Mouse (Mus musculus): ENCODE results near the gene Tubb2a. TPM values are rescaled to one million over a fixed set of nuclear protein-coding genes. Genes with fewer than 3 reads are reported as not detected.

Tubb2a gene
- total RNA-seq, 2 experiments from 2014 or later, result 2.3 to 8.5 TPM

DNA sequence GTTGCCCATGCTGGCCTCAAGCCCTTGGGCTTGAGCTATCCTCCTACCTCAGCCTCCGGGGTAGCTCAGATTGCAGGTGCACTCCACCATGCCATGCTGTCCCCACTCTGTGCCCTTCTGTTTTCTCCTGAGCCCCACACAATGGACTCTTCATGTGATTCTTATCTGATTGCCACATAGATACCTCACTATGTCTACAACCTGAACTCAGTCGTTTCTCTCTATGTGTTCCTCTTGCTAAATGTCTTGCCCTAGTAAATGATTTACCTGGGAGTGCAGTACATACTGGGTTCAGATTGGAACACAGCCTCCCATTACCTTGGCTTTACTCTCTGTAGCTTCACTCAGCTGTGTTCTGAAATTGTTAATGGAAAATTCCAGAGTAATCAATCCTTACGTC, 22.8 kb downstream of the Tubb2a start:
- no peak for ATAC-seq (replicated peaks; ENCODE audit: poor library complexity, severe bottlenecking)

GRCm38 (mm10) chr13:34054391-34054790, 23.4 kb downstream of the Tubb2a start:
- ATAC-seq (replicated peaks; ENCODE audit: poor library complexity, severe bottlenecking), result no peak

- no peak for ATAC-seq (replicated peaks; ENCODE audit: poor library complexity, severe bottlenecking)
Observed at GRCm38 (mm10) chr13:34053673-34054282, 24.0 kb downstream of the Tubb2a start.

- ATAC-seq (replicated peaks; ENCODE audit: poor library complexity, severe bottlenecking), result peak; percentile 92
Observed at GRCm38 (mm10) chr13:34051692-34052091, 26.1 kb downstream of the Tubb2a start.

DNA sequence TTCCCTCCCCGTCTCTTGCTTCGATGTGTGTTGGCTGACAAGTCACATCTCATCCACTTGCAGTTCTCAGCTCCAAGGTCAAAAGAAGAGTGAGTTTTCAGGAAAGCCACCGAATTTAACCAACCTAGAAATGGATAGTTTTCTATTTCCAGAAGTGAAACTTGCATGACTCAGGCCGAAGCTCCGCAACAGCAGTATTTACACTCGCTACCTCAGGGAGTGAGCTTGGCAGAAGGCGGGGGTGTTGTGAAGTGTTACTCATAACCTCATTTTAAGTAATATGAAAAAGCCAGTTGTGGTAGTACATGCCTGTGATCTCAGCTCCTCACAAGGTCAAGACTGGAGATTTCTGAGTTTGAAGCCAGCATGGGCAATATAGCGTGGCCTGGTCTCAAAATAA, 27.3 kb downstream of the Tubb2a start:
- peak; percentile 69 for ATAC-seq (replicated peaks; ENCODE audit: poor library complexity, severe bottlenecking)

DNA sequence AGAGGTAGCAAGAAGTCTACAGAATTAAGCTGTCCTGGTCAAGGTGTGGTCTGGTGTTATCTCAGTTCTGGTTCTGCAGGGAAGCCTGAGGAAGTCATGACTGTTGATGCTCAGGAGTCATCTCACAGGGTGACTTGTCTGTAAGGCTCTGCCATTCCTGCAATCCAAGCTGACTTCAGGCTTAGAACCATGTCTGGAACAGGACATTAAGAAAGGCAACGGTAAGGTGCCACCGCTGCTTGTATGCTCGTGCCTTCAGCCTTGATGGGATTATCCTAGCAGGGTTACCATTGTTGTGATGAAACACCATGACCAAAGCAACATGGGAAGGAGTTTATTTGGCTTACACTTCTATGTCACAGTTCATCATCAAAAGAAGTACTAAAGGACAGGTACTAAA, 30.3 kb downstream of the Tubb2a start:
- ATAC-seq (replicated peaks; ENCODE audit: poor library complexity, severe bottlenecking), result no peak

DNA sequence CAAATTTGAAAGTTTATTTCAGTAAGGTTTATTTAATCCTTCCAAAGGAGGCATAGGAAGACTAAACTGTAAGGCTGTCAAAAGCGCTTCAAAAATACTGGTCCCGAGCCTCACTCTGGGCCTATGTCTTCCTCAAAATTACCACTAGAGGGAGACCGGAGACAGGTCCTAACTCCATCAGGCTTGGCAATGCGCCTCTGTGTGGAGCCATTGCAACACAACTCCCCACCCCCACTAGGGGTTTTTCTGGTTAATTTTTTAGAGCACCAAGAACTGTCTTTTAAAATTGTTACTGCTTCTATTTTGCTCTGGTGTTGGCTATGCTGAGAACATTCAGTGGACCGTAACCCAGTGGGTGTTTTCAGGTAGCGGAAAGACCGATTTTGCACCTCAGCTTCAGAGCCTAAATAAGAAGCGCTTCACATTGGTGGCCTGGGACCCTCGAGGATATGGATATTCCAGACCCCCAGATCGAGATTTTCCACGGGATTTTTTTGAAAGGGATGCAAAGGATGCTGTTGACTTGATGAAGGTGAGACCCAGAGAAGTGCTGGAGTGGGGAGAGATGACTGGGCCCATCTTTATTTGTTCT, 31.3 kb downstream of the Tubb2a start:
- ATAC-seq (replicated peaks; ENCODE audit: poor library complexity, severe bottlenecking), result peak; percentile 88

DNA sequence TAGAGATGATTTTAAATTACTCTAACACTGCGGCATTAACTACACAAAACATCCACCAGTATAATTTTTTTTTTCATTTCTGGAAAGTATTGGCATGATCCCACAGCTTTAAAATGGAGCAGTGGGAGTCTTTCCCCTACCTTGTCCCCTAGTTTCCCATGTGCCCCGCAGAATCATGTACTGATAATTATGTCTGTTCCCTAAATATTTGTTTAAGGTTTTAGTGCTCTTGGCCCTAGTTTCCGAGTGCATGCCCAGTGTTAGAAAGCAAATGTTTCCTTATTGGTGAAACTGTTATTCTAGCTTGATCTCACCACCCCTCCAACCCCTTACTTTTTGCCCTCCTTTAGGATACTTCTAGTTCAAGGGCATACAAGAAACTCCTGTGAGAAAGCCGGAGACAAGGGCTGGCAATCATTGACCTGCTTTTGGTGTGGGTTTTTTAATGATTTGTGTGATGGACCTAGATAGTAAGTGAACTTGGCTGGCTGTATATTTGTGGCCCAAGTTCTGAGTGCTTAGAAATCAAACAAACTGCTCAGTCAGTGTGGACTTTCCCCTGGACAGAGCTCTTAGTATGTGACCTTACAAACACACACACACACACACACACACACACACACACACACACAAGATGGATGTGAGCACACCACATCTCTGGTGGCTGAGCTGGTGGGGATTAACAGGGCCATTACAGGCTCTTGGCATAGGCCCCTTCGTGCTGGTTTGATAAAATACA, 32.1 kb downstream of the Tubb2a start:
- no peak for ATAC-seq (replicated peaks; ENCODE audit: poor library complexity, severe bottlenecking)

DNA sequence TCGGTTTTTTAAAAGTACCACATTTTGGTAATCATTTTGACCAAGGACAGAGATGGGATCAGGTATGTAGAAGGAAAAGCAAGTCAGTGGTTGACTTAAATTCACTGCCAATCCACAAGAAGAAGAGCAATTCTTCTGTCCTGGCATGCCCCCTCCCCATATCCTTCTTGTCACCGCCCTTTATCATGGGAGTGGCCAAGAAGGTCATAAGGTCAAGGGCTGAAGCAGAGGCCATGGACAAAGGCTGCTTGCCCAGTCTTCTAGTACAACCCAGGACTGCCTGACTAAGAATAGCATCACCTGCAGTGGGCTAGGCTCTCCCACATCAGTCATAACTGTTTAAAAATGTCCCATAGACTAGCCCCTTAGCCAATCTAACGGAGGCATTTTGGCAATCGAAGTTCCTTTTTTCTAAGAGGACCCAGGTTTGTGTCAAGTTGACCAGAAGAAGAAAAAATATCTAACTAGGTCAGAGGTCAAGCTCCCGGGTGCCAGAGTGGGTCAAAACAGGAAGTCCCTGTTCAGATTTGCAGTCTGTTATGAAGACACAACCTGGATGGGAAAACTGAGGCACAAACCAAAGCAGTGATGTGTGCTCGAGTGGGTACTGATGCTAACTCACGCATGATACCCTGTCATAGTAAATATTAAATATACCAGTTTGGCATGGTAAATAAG, 34.0 kb downstream of the Tubb2a start:
- ATAC-seq (replicated peaks; ENCODE audit: poor library complexity, severe bottlenecking), result peak; percentile 31

DNA sequence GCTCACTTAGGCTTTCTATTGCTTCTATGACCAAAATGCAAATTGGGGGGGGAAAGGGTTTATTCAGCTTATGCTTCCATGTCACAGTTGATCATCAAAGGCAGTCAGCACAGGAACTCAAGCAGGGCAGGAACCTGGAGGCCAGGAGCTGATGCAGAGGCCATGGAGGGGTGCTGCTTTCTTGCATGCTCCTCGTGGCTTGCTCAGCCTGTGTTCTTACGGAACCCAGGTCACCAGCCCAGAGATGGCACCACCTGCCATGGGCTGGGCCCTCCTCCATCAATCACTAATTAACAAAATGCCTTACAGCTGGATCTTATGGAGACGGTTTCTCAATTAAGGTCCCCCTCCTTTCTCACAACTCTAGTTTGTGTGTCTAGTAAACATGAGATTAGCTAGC, 37.7 kb downstream of the Tubb2a start:
- ATAC-seq (replicated peaks; ENCODE audit: poor library complexity, severe bottlenecking), result no peak

DNA sequence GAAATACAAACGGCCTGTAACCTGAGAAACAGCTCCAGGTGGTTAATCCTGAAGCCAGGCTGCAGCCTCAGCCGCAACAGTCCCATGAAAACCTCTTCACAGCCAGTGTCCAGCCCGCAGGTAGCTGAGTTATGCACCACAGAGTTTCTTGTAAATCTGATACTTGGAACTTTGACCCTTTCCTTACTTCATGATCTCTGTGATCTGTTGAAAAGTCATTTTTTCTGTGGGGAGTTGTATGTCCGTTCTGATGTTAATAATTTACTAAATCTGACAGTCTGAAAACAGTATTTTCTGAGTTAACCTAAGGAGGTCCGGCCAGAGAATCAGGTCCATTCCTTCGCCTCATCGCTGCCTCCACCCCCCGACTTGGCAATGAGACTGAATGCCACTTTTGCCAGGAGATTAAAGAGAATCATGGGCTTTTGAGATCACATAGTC, 38.9 kb downstream of the Tubb2a start:
- ATAC-seq (replicated peaks; ENCODE audit: poor library complexity, severe bottlenecking), result no peak

DNA sequence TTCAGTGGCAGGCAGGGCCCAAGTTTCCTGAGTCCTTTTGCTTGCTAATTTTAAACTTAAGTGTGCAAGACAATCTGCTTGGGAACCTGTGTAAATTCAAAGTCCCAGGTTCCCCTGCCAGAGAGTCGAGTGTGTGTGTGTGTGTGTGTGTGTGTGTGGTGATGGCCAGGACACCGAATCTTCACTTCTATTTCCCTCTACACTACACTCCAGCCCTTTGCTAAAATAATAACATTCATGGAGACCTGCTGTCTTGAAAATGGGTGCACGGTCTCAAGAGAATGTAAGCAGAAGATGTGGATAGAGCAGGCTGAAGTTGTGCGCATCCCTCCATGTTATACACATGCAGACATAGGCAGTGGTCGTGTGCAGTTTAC, 39.8 kb downstream of the Tubb2a start:
- ATAC-seq (replicated peaks; ENCODE audit: poor library complexity, severe bottlenecking), result 0 out of 2 replicates have a peak, but pooled peaks have one; percentile 5

DNA sequence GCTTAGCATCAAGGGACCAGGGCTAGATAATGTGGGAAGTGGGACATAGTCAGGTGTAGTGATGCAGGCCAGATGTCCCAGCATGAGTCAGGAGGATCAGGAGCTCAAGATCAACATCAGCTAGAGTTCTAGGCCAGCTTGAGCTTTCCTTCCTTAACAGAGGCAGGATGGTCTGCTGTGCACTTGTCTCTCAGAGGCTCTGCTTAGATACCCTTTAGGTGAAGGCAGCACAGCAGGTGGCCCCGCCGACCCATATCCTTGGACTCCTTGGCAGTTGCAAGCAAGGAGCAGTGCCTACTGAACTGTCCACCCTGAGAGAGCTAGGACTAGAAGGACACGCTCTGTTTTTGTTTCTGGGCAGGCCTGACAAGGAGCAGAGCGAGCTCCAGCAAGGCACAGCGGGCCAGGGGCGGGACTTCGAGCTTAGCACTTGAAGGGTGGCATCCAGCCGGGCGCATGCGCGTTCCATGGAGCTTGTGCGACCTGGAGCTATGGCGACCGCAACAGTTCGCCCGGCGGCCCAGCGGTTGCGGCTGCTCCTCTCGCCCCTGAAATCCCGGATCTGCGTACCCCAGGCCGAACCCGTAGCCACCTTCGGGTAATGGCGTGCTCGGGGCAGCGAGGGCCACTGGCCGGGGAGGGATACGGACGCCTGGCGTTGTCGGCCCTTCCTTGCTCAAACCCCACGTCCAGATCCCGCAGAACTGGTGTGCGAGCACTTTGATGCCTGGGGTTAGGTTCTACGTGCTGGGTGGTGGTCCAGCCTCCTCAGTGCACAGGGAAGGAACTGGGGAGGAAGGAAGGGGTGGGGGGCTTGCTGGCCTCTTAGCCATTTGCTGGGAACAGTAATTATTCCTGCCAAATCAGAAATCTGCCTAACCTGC, 40.4 kb downstream of the Tubb2a start, which contains the start of gene Bphl:
TSS of gene Bphl (plus strand) at position 426 of the 884 bp plus-strand sequence.
- peak; percentile 88 for ATAC-seq (replicated peaks; ENCODE audit: poor library complexity, severe bottlenecking)

GRCm38 (mm10) chr13:34036726-34037125, 41.1 kb downstream of the Tubb2a start:
- ATAC-seq (replicated peaks; ENCODE audit: poor library complexity, severe bottlenecking), result no peak

DNA sequence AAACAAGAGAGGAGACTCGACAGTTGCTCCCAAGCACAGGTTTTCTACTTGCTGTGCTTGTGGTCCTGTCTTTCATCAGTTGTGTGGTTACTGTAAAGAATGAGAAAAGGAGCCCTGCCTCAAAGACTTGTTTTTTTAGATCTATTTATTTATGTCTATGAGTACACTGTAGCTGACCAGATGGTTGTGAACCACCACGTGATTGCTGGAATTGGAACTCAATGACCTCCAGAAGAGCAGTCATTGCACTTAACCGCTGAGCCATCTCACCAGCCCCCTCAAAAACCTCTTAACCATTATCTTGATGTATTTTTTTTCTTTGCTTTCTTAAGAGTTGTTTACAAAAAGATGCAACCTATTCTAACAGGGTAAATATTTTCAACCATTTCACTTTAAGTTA, 42.4 kb downstream of the Tubb2a start:
- ATAC-seq (replicated peaks; ENCODE audit: poor library complexity, severe bottlenecking), result no peak

GRCm38 (mm10) chr13:34032041-34032440, 45.8 kb downstream of the Tubb2a start:
- peak; percentile 89 for ATAC-seq (replicated peaks; ENCODE audit: poor library complexity, severe bottlenecking)

Measured in granulocyte monocyte progenitor cell, adult 5-6 weeks (primary cell).